Mouse (Mus musculus): Measurements from ENCODE around the gene Pdss2. TPM values are rescaled to one million over a fixed set of nuclear protein-coding genes. Genes with fewer than 3 reads are reported as not detected.
A peak's percentile ranks its signal among the peaks of the same experiment; 100 is the strongest.

Pdss2 gene
- polyA plus RNA-seq, 1 experiment from 2014 or later = 8.0 TPM

DNA sequence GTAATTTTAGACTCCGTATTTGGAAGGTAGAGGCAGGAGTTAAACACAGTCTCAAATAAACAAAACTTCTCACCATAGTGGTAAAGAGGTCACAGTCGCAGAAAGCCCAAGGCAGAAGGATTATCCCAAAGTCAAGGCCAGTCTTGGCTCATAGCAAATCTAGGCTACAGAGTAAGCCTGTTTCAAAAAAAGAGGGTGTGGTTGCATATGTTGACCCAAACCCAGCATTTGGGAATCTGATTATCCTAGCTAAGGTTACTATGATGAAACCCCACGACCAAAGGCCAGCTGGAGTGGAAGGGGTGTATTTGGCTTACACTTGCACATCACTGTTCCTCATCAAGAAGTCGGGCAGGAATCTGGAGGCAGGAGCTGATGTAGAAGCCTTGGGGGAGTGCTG, 267.0 kb downstream of the Pdss2 start:
- H3K27ac ChIP-seq (ENCODE audit: low read depth, low read length) = 0 out of 2 replicates have a peak overlapping the region, but pooled peaks have one; percentile 61
- 0 out of 2 replicates have a peak, but pooled peaks cover 5% of the 10 kb centered on the region for H3K4me1 ChIP-seq (replicated peaks; ENCODE audit: control insufficient read depth, insufficient read depth, low read length)
- ATAC-seq = no peak

DNA sequence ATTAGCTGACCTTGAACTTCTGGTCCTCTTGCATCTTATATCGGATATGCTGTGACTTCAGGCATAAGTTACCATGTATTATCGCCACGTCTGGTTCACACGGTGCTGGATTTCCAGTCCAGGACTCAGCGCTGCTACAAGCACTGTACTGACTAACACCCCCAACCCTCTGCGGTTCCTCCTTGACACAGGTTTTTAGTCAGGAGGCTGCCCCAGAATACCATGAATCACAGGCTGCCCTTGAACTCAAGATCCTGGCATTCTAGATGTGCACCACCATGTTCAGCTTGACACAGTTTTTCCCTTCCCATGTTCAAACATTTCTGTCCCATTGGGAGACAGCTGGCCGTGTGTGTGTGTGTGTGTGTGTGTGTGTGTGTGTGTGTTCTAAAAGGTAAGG, 267.9 kb downstream of the Pdss2 start:
- no peak for ATAC-seq
- TF ChIP-seq CTCF (IDR thresholded peaks at IDR 0.05; ENCODE audit: low read depth) = no peak
- Histone ChIP-seq H3K4me3 (ENCODE audit: low read depth, low read length) (no peak overlapping the region), H3K9me3 (ENCODE audit: control insufficient read depth) (no peaks in the 10 kb centered on the region), H3K27me3 (replicated peaks; ENCODE audit: control insufficient read depth, insufficient read depth, low read length) (no peaks in the 10 kb centered on the region), H3K4me1 (replicated peaks; ENCODE audit: control insufficient read depth, insufficient read depth, low read length) (0 out of 2 replicates have a peak, but pooled peaks cover 5% of the 10 kb centered on the region), H3K27ac (ENCODE audit: low read depth, low read length) (no peak overlapping the region; the same call in 1 of the 2 replicates), H3K9ac (ENCODE audit: low read depth, low read length) (no peak overlapping the region), H3K36me3 (ENCODE audit: control insufficient read depth, insufficient read depth) (no peaks in the 10 kb centered on the region; the same call in 1 of the 2 replicates), H3K4me2 (replicated peaks; ENCODE audit: low read depth) (no peak overlapping the region)
- 81% methylated on average over 7 of the region's 7 CpGs for WGBS

More for the DNA sequence above, 267.0 kb downstream of the Pdss2 start:
- TF ChIP-seq CTCF (IDR thresholded peaks at IDR 0.05; ENCODE audit: low read depth) = no peak
- Histone ChIP-seq H3K4me3 (ENCODE audit: low read depth, low read length) (no peak overlapping the region), H3K36me3 (ENCODE audit: control insufficient read depth, insufficient read depth) (no peaks in the 10 kb centered on the region; the same call in 1 of the 2 replicates), H3K9ac (ENCODE audit: low read depth, low read length) (no peak overlapping the region), H3K9me3 (ENCODE audit: control insufficient read depth) (no peaks in the 10 kb centered on the region), H3K4me2 (replicated peaks; ENCODE audit: low read depth) (no peak overlapping the region), H3K27me3 (replicated peaks; ENCODE audit: control insufficient read depth, insufficient read depth, low read length) (no peaks in the 10 kb centered on the region)
- 63% methylated on average over 4 of the region's 4 CpGs for WGBS

DNA sequence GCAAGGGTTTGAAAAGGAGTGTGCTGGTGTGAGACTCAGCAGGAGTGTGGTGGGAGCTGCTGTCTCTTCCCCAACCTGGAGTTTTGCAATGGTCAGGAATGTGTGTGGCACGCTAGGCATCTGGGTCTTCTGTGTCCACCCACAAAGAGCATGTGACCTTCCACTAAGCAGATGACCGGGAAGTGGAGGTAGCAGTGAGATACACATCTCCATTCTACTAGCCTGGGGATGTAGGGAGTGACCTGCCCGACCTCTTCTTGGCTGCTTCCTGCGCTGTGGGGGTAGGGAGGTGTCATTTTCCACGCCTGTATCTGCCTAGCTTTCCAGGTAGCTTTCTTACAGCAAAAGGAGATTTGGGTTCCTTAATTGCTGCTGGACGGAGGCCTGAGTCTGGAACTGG, 268.3 kb downstream of the Pdss2 start:
- Histone ChIP-seq H3K4me1 (replicated peaks; ENCODE audit: control insufficient read depth, insufficient read depth, low read length) (0 out of 2 replicates have a peak, but pooled peaks cover 5% of the 10 kb centered on the region), H3K4me2 (replicated peaks; ENCODE audit: low read depth) (no peak overlapping the region), H3K36me3 (ENCODE audit: control insufficient read depth, insufficient read depth) (no peaks in the 10 kb centered on the region; the same call in 1 of the 2 replicates), H3K27ac (ENCODE audit: low read depth, low read length) (peak overlapping the region; percentile 28; the same call in 1 of the 2 replicates), H3K9me3 (ENCODE audit: control insufficient read depth) (no peaks in the 10 kb centered on the region), H3K27me3 (replicated peaks; ENCODE audit: control insufficient read depth, insufficient read depth, low read length) (no peaks in the 10 kb centered on the region), H3K4me3 (ENCODE audit: low read depth, low read length) (no peak overlapping the region), H3K9ac (ENCODE audit: low read depth, low read length) (no peak overlapping the region)
- TF ChIP-seq CTCF (IDR thresholded peaks at IDR 0.05; ENCODE audit: low read depth) = no peak
- ATAC-seq = no peak
- WGBS = 33% methylated on average over 6 of the region's 6 CpGs

DNA sequence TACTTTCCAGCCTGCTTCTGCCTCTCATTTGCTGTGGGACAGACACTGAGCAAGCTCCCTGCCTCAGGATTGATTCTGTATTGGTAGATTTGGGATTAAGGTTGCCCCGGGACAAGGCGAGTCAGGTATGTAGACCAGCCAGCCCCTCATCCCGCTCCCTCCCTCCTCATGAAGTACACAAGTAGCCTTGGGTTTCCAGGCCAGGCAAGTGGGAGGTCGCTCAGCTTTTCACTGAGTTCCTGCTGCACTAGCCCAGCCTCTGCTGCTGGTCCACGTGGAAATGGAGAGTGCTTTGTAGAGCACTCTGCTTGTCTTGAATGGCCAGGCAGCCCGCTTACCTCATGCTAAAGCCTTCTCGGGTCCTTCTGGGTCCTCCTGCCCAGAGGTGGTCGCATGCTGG, 268.7 kb downstream of the Pdss2 start:
- Histone ChIP-seq H3K9ac (ENCODE audit: low read depth, low read length) (no peak overlapping the region), H3K27me3 (replicated peaks; ENCODE audit: control insufficient read depth, insufficient read depth, low read length) (no peaks in the 10 kb centered on the region), H3K4me2 (replicated peaks; ENCODE audit: low read depth) (peak overlapping the region; percentile 14; the same call in 1 of the 2 replicates), H3K27ac (ENCODE audit: low read depth, low read length) (peak overlapping the region; percentile 28; the same call in 1 of the 2 replicates), H3K4me1 (replicated peaks; ENCODE audit: control insufficient read depth, insufficient read depth, low read length) (0 out of 2 replicates have a peak, but pooled peaks cover 5% of the 10 kb centered on the region), H3K36me3 (ENCODE audit: control insufficient read depth, insufficient read depth) (no peaks in the 10 kb centered on the region; the same call in 1 of the 2 replicates), H3K9me3 (ENCODE audit: control insufficient read depth) (no peaks in the 10 kb centered on the region), H3K4me3 (ENCODE audit: low read depth, low read length) (no peak overlapping the region)
- ATAC-seq = no peak
- WGBS = 67% methylated on average over 8 of the region's 8 CpGs
- TF ChIP-seq CTCF (IDR thresholded peaks at IDR 0.05; ENCODE audit: low read depth) = no peak

DNA sequence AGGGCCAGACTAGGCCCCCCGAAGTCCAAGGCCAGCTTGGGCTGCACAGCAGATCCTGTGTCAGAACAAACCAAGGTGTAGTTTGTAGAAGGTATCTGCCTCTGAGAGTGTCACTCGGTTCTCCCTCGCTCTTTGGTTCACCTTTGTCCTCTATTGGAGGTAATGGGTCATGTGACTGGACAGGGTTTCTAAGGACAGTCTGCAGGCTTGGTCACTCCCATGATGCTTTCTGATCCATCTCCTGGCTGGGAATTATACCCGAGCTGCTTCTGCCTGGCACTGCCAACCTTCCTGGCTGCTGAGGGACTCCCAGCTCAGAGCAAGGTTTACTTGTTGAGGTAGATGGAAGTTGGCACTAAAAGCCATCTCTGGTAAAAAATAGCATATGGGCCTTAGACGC, 269.6 kb downstream of the Pdss2 start:
- 0 out of 2 replicates have a peak overlapping the region, but pooled peaks have one; percentile 28 for H3K27ac ChIP-seq (ENCODE audit: low read depth, low read length)

DNA sequence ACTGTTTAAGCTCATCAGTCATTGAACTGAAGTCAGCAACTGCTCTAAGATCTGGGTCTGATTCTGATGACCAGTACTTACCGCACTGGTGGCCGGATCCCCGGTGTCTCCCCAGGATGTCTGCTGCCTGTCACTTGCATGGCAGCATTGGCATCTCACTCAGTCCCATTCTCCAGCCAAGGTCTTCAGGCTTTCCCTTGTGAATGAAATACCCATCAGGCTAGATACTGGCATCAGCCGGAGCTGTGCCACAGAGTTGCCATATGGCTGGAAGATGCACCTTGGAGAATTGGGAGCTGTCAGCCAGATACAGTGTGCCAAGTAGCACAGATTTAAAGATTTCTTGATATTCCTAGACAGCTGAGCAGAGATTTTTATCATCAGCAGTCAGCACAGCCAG, 281.3 kb downstream of the Pdss2 start:
- no peaks in the 10 kb centered on the region for H3K4me1 ChIP-seq (replicated peaks; ENCODE audit: control insufficient read depth, insufficient read depth, low read length)
- no peak for TF ChIP-seq CTCF (IDR thresholded peaks at IDR 0.05; ENCODE audit: low read depth)
- H3K9ac ChIP-seq (ENCODE audit: low read depth, low read length) = no peak overlapping the region
- H3K27ac ChIP-seq (ENCODE audit: low read depth, low read length) = no peak overlapping the region
- 94% methylated on average over 4 of the region's 4 CpGs for WGBS
- no peak for ATAC-seq
- no peaks in the 10 kb centered on the region for H3K27me3 ChIP-seq (replicated peaks; ENCODE audit: control insufficient read depth, insufficient read depth, low read length)
- no peaks in the 10 kb centered on the region for H3K9me3 ChIP-seq (ENCODE audit: control insufficient read depth)
- H3K4me3 ChIP-seq (ENCODE audit: low read depth, low read length) = no peak overlapping the region
- H3K4me2 ChIP-seq (replicated peaks; ENCODE audit: low read depth) = no peak overlapping the region
- peaks cover 6% of the 10 kb centered on the region; the same call in 1 of the 2 replicates for H3K36me3 ChIP-seq (ENCODE audit: control insufficient read depth, insufficient read depth)

More for the DNA sequence above, 269.6 kb downstream of the Pdss2 start:
- ATAC-seq = peak; percentile 74
- Histone ChIP-seq H3K9me3 (ENCODE audit: control insufficient read depth) (no peaks in the 10 kb centered on the region), H3K4me2 (replicated peaks; ENCODE audit: low read depth) (peak overlapping the region; percentile 14), H3K4me1 (replicated peaks; ENCODE audit: control insufficient read depth, insufficient read depth, low read length) (0 out of 2 replicates have a peak, but pooled peaks cover 5% of the 10 kb centered on the region), H3K36me3 (ENCODE audit: control insufficient read depth, insufficient read depth) (peaks cover 8% of the 10 kb centered on the region; the same call in 1 of the 2 replicates), H3K27me3 (replicated peaks; ENCODE audit: control insufficient read depth, insufficient read depth, low read length) (no peaks in the 10 kb centered on the region), H3K4me3 (ENCODE audit: low read depth, low read length) (no peak overlapping the region), H3K9ac (ENCODE audit: low read depth, low read length) (no peak overlapping the region)
- TF ChIP-seq CTCF (IDR thresholded peaks at IDR 0.05; ENCODE audit: low read depth) = no peak
- 48% methylated on average over 5 of the region's 5 CpGs for WGBS

All from intestine, postnatal 0 days (tissue).